Mouse (Mus musculus): ENCODE data around the gene Cbr4.

Gene Cbr4

GRCm38 (mm10) chr8:61487597-61488156 is at the start of gene Cbr4:
Cbr4 (plus strand) TSS chr8:61487734.
- peak; percentile 93 for DNase-seq (ENCODE audit: low read depth, low spot score)

- no peak for DNase-seq (ENCODE audit: low read depth, low spot score)
Measured at GRCm38 (mm10) chr8:61442988-61443387, 44.5 kb upstream of the Cbr4 start.

GRCm38 (mm10) chr8:61444358-61444757 is 43.2 kb upstream of the Cbr4 start:
- no peak for DNase-seq (ENCODE audit: low read depth, low spot score)

- no peak for DNase-seq (ENCODE audit: low read depth, low spot score)
Measured at GRCm38 (mm10) chr8:61446329-61446728, 41.2 kb upstream of the Cbr4 start.

GRCm38 (mm10) chr8:61448100-61448499 is 39.4 kb upstream of the Cbr4 start:
- no peak for DNase-seq (ENCODE audit: low read depth, low spot score)

- no peak for DNase-seq (ENCODE audit: low read depth, low spot score)
Measured at GRCm38 (mm10) chr8:61448881-61449280, 38.7 kb upstream of the Cbr4 start.

GRCm38 (mm10) chr8:61450916-61451575 is 36.5 kb upstream of the Cbr4 start:
- DNase-seq (ENCODE audit: low read depth, low spot score): no peak

- DNase-seq (ENCODE audit: low read depth, low spot score): no peak
Measured at GRCm38 (mm10) chr8:61451721-61452337, 35.7 kb upstream of the Cbr4 start.

- DNase-seq (ENCODE audit: low read depth, low spot score): no peak
Measured at GRCm38 (mm10) chr8:61459763-61460162, 27.8 kb upstream of the Cbr4 start.

- no peak for DNase-seq (ENCODE audit: low read depth, low spot score)
Measured at GRCm38 (mm10) chr8:61462221-61462620, 25.3 kb upstream of the Cbr4 start.

GRCm38 (mm10) chr8:61464393-61464792 is 23.1 kb upstream of the Cbr4 start:
- no peak for DNase-seq (ENCODE audit: low read depth, low spot score)

GRCm38 (mm10) chr8:61466696-61467552 is 20.6 kb upstream of the Cbr4 start:
- DNase-seq (ENCODE audit: low read depth, low spot score): no peak

- no peak for DNase-seq (ENCODE audit: low read depth, low spot score)
Measured at GRCm38 (mm10) chr8:61467553-61467815, 20.1 kb upstream of the Cbr4 start.

- DNase-seq (ENCODE audit: low read depth, low spot score): no peak
Measured at GRCm38 (mm10) chr8:61470213-61470612, 17.3 kb upstream of the Cbr4 start.

- no peak for DNase-seq (ENCODE audit: low read depth, low spot score)
Measured at GRCm38 (mm10) chr8:61475251-61475673, 12.3 kb upstream of the Cbr4 start.

GRCm38 (mm10) chr8:61476160-61476559 is 11.4 kb upstream of the Cbr4 start:
- no peak for DNase-seq (ENCODE audit: low read depth, low spot score)

- no peak for DNase-seq (ENCODE audit: low read depth, low spot score)
Measured at GRCm38 (mm10) chr8:61478150-61478549, 9.4 kb upstream of the Cbr4 start.

GRCm38 (mm10) chr8:61478793-61479192 is 8.7 kb upstream of the Cbr4 start:
- DNase-seq (ENCODE audit: low read depth, low spot score): no peak

- peak; percentile 58 for DNase-seq (ENCODE audit: low read depth, low spot score)
Measured at GRCm38 (mm10) chr8:61479506-61480214, 7.9 kb upstream of the Cbr4 start.

- DNase-seq (ENCODE audit: low read depth, low spot score): no peak
Measured at GRCm38 (mm10) chr8:61480260-61480967, 7.1 kb upstream of the Cbr4 start.

GRCm38 (mm10) chr8:61486923-61487529 is 508 bp upstream of the Cbr4 start:
- no peak for DNase-seq (ENCODE audit: low read depth, low spot score)

Measured in mesoderm, embryonic 11.5 days (tissue).